ENCODE assay signal across 15 mouse cellular contexts in the genomic region with DNA sequence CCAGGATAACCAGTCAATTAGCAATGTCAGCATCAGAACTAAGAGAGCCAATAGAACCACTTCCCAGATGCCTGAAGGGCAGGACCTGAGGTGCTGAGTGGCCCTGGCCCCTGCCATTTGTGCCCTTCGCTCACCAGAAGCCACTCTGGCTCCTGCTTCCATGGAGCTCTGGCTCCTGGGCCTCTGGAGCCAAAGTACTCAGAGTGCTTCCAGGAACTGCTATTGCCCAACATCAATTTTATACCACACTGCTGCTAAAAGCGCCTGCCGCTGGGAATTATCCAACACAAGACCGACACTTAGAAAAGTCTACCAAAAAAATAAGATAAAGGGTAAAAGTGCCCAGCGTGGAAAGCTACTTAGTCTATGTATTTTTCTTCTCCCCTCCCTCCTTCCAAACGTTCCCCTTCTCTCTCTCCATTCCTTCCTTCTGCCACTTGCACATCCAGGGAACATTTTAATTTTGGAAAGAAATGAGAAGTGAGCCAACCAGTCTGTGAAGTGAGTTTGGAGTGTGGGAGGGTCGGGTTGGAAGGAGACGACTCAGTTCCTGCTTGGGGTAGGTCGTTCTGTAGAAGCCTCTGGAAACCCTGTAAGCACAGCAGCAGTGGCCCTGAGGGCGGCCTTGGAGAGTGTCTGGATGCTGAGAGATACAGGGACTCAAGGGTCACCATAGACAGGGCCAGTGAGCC. TPM values are rescaled to one million over a fixed set of nuclear protein-coding genes. Genes with fewer than 3 reads are reported as not detected.
"Had no signal": no experiment of that assay in that cellular context is flagged by ENCODE, and none has a peak within 500 bp of the region (broad histone marks: within the 10 kb centered on the region; RNA-seq: fewer than 3 reads in every experiment).

No protein-coding gene starts in this region.

- H3K27me3 ChIP-seq: kidney, embryonic 15.5 days; limb, embryonic 15.5 days; midbrain, embryonic 12.5 days; stomach, embryonic 15.5 days had no signal

- H3K36me3 ChIP-seq: kidney, embryonic 15.5 days; limb, embryonic 15.5 days; midbrain, embryonic 12.5 days; stomach, embryonic 15.5 days had no signal

- H3K4me1 ChIP-seq: kidney, embryonic 15.5 days; limb, embryonic 15.5 days; midbrain, embryonic 12.5 days; stomach, embryonic 15.5 days had no signal

- H3K4me3 ChIP-seq: kidney, embryonic 15.5 days; limb, embryonic 15.5 days; midbrain, embryonic 12.5 days; stomach, embryonic 15.5 days had no signal

- DNase-seq: kidney, adult 2 months; kidney, postnatal 14 days; lung, adult 18-20 months; thymus, postnatal 36 days had no signal

- H3K9ac ChIP-seq: kidney, embryonic 15.5 days; limb, embryonic 15.5 days; liver, embryonic 14.5 days; midbrain, embryonic 12.5 days; stomach, embryonic 15.5 days had no signal

- H3K9me3 ChIP-seq: kidney, embryonic 15.5 days; limb, embryonic 15.5 days; midbrain, embryonic 12.5 days; stomach, embryonic 15.5 days had no signal

- H3K4me2 ChIP-seq: kidney, embryonic 15.5 days; limb, embryonic 15.5 days; midbrain, embryonic 12.5 days; stomach, embryonic 15.5 days had no signal

- H3K27ac ChIP-seq: kidney, embryonic 15.5 days; limb, embryonic 15.5 days; liver, embryonic 14.5 days; midbrain, embryonic 12.5 days; stomach, embryonic 15.5 days had no signal

RNA-seq across cellular contexts. Expression of a gene that starts 59.6 kb away (rescaled TPM):
- total RNA-seq: megakaryocyte-erythroid progenitor cell, adult 5-6 weeks had no signal
- polyA plus RNA-seq: kidney, adult 2 months; kidney, embryonic 15.5 days; large intestine, adult 2 months; limb, embryonic 11.5 days; limb, embryonic 15.5 days; liver, embryonic 14.5 days; lung, embryonic 16.5 days; spleen, adult 2 months; stomach, embryonic 15.5 days; thymus, postnatal 0 days had no signal
